ENCODE assay signal across 9 mouse cellular contexts in the genomic region with DNA sequence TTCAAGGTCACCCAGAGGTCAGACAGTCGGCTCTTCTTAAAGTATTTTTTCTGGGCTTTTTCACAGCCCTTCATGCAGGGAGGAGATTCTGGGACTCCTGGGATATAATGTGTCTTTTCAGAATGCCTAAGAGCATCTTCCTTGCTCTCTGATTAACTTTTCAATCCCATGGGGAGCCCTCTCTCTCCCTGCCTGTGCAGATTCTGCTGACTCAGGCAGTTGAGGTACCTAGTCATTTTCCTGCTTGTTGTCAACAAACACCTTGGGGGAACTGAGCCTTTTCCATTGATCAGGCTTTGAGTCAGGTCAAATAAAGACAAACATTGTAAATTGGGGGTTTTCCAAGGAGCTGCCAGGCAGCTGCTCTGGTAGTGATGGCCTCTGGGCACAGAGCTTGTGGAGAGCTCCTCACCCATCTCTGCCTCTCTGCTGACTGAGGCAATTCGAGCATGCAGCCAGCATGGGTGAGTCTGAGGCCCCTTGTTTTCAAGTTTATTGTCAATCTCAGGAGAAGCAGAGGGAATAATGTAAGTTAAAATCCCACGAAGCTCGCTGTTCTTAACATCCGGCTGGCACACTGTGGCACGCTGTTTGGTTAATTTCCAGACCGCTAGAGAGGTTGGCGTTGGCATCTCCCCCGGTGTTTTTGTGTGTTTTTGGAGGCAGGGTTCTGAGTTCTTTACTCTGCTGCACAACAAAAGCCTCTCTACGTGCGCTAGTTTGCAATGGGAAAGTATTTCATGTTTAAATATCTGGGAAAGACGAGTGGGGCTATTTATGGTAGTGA.
A peak's percentile ranks its signal among the peaks of the same experiment; 100 is the strongest.
DNase-seq lines count a peak whose midpoint lies in the region; ATAC-seq lines count a peak whose summit lies in the region.
"Had no signal": no experiment of that assay in that cellular context is flagged by ENCODE, and none has a peak within 500 bp of the region (broad histone marks: within the 10 kb centered on the region; RNA-seq: fewer than 3 reads in every experiment).

No protein-coding gene starts in this region.

- H3K9me3 ChIP-seq in embryonic facial prominence, embryonic 10.5 days, result no peaks in the 10 kb centered on the region
- no peaks in the 10 kb centered on the region for H3K9me3 ChIP-seq in hindbrain, embryonic 16.5 days (ENCODE audit: control insufficient read depth, low read length)
- no peaks in the 10 kb centered on the region for H3K9me3 ChIP-seq in neural tube, embryonic 14.5 days (ENCODE audit: control insufficient read depth, low read length)

- no peaks in the 10 kb centered on the region for H3K36me3 ChIP-seq in embryonic facial prominence, embryonic 10.5 days (replicated peaks)
- H3K36me3 ChIP-seq in hindbrain, embryonic 16.5 days (ENCODE audit: control insufficient read depth, insufficient read depth, low read length), result no peaks in the 10 kb centered on the region
- H3K36me3 ChIP-seq in neural tube, embryonic 14.5 days (ENCODE audit: control insufficient read depth, insufficient read depth, low read length), result no peaks in the 10 kb centered on the region

- peak overlapping the region; percentile 21; the same call in 1 of the 2 replicates for H3K27ac ChIP-seq in embryonic facial prominence, embryonic 10.5 days (replicated peaks)
- peak overlapping the region; percentile 54 for H3K27ac ChIP-seq in hindbrain, embryonic 16.5 days (ENCODE audit: low read depth, low read length)
- H3K27ac ChIP-seq in neural tube, embryonic 14.5 days (ENCODE audit: low read depth, low read length), result peak overlapping the region; percentile 31; the same call in 1 of the 2 replicates

- WGBS in embryonic facial prominence, embryonic 10.5 days, result 67% methylated on average over 12 of the region's 12 CpGs
- WGBS in hindbrain, embryonic 16.5 days, result 29% methylated on average over 12 of the region's 12 CpGs
- 20% methylated on average over 12 of the region's 12 CpGs for WGBS in neural tube, embryonic 14.5 days

- DNase-seq in layer of hippocampus, adult 11-12 months (ENCODE audit: low spot score), result peak; percentile 4
- no peak for DNase-seq in layer of hippocampus, adult 9-11 months
- peak; percentile 7 for DNase-seq in embryonic facial prominence, embryonic 10.5 days (ENCODE audit: low spot score)
- DNase-seq in urinary bladder, postnatal 14 days (ENCODE audit: low spot score), result no peak
- DNase-seq in lung, postnatal 10 days, result no peak
- DNase-seq in spleen, postnatal 4 days (ENCODE audit: low spot score in 2 of 2), result no peak
- DNase-seq: kidney, postnatal 10 days had no signal

- H3K27me3 ChIP-seq in embryonic facial prominence, embryonic 10.5 days (replicated peaks; ENCODE audit: low read depth, poor library complexity, severe bottlenecking), result no peaks in the 10 kb centered on the region
- no peaks in the 10 kb centered on the region for H3K27me3 ChIP-seq in hindbrain, embryonic 16.5 days (replicated peaks; ENCODE audit: control insufficient read depth, insufficient read depth, low read length)
- no peaks in the 10 kb centered on the region for H3K27me3 ChIP-seq in neural tube, embryonic 14.5 days (ENCODE audit: control insufficient read depth, insufficient read depth, low read length)

- H3K9ac ChIP-seq in hindbrain, embryonic 16.5 days (ENCODE audit: low read depth, low read length), result peak overlapping the region; percentile 8; the same call in 1 of the 2 replicates
- H3K9ac ChIP-seq in neural tube, embryonic 14.5 days (replicated peaks; ENCODE audit: low read depth, low read length), result no peak overlapping the region

- no peak overlapping the region for H3K4me3 ChIP-seq in embryonic facial prominence, embryonic 10.5 days
- no peak overlapping the region for H3K4me3 ChIP-seq in hindbrain, embryonic 16.5 days (ENCODE audit: low read length)
- no peak overlapping the region for H3K4me3 ChIP-seq in neural tube, embryonic 14.5 days (ENCODE audit: low read depth, low read length)

- H3K4me2 ChIP-seq in hindbrain, embryonic 16.5 days (ENCODE audit: low read length), result peak overlapping the region; percentile 5; the same call in 1 of the 2 replicates
- no peak overlapping the region for H3K4me2 ChIP-seq in neural tube, embryonic 14.5 days (ENCODE audit: low read depth, low read length)

- ATAC-seq in hindbrain, embryonic 16.5 days, result peak; percentile 64; the same call in 1 of the 2 replicates
- peak; percentile 50; the same call in 1 of the 2 replicates for ATAC-seq in neural tube, embryonic 14.5 days (ENCODE audit: low read depth)

- peaks cover 12% of the 10 kb centered on the region for H3K4me1 ChIP-seq in embryonic facial prominence, embryonic 10.5 days
- H3K4me1 ChIP-seq in hindbrain, embryonic 16.5 days (ENCODE audit: control insufficient read depth, insufficient read depth, low read depth, low read length), result peaks cover 17% of the 10 kb centered on the region
- peaks cover 7% of the 10 kb centered on the region for H3K4me1 ChIP-seq in neural tube, embryonic 14.5 days (ENCODE audit: control insufficient read depth, insufficient read depth, low read length)

Comparison
In these comparisons a context has a peak if more than half of its experiments do, and no peak if none do; other contexts are left out.
1. DNase-seq: peak in layer of hippocampus, adult 11-12 months (single experiment) and embryonic facial prominence, embryonic 10.5 days (single experiment); none in layer of hippocampus, adult 9-11 months (single experiment), urinary bladder, postnatal 14 days (single experiment), lung, postnatal 10 days (single experiment) and spleen, postnatal 4 days (0 of 2).
2. Peak in every context shown above with its lines, with median percentiles within 50 percentile points of each other: H3K27ac ChIP-seq.